Mouse (Mus musculus) cortical plate, adult 2 months (tissue): ENCODE measurements around the gene Abcc9.

Experiments used
- CTCF ChIP-seq: fragments of 200-500 bp; IDR thresholded peaks from 2 replicates; pipeline ENCODE4 v1.5.1; 2011; ENCODE audit warnings: mild to moderate bottlenecking, control low read depth, low read length; ENCODE audit not compliant: insufficient read depth; ENCODE audit errors: extremely low read depth
- POLR2A ChIP-seq: fragments of 200-500 bp; IDR thresholded peaks from 2 replicates; pipeline ENCODE4 v1.6.1; 2011; ENCODE audit warnings: mild to moderate bottlenecking, low read length, control low read depth; ENCODE audit not compliant: insufficient read depth; ENCODE audit errors: extremely low read depth

DNA sequence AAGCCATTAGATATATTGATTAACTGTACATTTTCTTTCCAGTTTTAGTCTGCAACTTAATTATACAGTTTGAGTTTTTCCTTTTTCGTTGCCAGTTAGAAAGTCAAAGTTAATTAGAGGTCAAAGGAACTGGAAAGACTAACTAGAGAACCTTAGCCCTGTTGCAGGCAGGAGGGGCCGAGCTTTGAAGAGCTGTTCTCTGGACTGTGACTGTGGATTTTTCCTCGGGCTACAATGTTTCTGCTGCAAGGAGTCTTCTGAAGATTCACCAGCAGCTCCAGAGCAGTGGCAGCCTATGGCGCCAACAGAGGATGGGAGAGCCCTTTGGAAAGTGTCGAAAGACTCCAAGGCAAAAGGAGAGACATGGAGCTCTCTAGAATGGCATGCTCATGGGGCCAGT is 10.0 kb downstream of the Abcc9 start:
- TF ChIP-seq POLR2A (no peak), CTCF (no peak)
